Mouse (Mus musculus) ovary, postnatal 36 days (tissue): ENCODE results near the gene Olfr435.
"Not testable (repeated sequence)": the region's sequence is repeated elsewhere in the genome, so short reads cannot be mapped to it uniquely, and the experiment has no call there.

Experiments
- DNase-seq: peaks from one replicate; pipeline ENCODE4 v3.0.0; 2022; ENCODE audit warnings: low spot score, mixed read lengths

The Olfr435 gene

GRCm38 (mm10) chr6:43196781-43197180 is at the start of gene Olfr435:
TSS of gene Olfr435 (plus strand) at chr6:43197146.
- no peak for DNase-seq

GRCm38 (mm10) chr6:43159502-43159901 is 37.4 kb upstream of the Olfr435 start:
- no peak for DNase-seq

- no peak for DNase-seq
These were observed 34.0 kb upstream of the Olfr435 start, which contains the start of gene Olfr437 for GRCm38 (mm10) chr6:43162982-43163381. TSS of gene Olfr437 (plus strand) at chr6:43163282.

- no peak for DNase-seq
These were observed 29.7 kb upstream of the Olfr435 start for GRCm38 (mm10) chr6:43167246-43167645.

- DNase-seq, result no peak
These were observed 25.1 kb upstream of the Olfr435 start, which contains the start of gene Olfr13 for GRCm38 (mm10) chr6:43171840-43172239. TSS of gene Olfr13 (plus strand) at chr6:43172140.

- DNase-seq, result no peak
These were observed 18.8 kb upstream of the Olfr435 start for GRCm38 (mm10) chr6:43178129-43178528.

- DNase-seq, result no peak
These were observed 18.1 kb upstream of the Olfr435 start for GRCm38 (mm10) chr6:43178584-43179501.

- DNase-seq, result no peak
These were observed 6.0 kb upstream of the Olfr435 start for GRCm38 (mm10) chr6:43190986-43191385.

GRCm38 (mm10) chr6:43198094-43198493 is 1.1 kb downstream of the Olfr435 start:
- no peak for DNase-seq

GRCm38 (mm10) chr6:43202786-43203185 is 5.8 kb downstream of the Olfr435 start:
- no peak for DNase-seq

GRCm38 (mm10) chr6:43205355-43205754 is 8.4 kb downstream of the Olfr435 start:
- no peak for DNase-seq

GRCm38 (mm10) chr6:43212873-43213272 is 15.9 kb downstream of the Olfr435 start, which contains the start of gene Olfr434:
TSS of gene Olfr434 (plus strand) at chr6:43213021.
- not testable (repeated sequence) for DNase-seq

- not testable (repeated sequence) for DNase-seq
These were observed 34.3 kb downstream of the Olfr435 start, which contains the start of gene Olfr47 for GRCm38 (mm10) chr6:43231255-43231654. TSS of gene Olfr47 (plus strand) at chr6:43231529.

- DNase-seq, result no peak
These were observed 45.1 kb downstream of the Olfr435 start for GRCm38 (mm10) chr6:43242061-43242460.

GRCm38 (mm10) chr6:43247396-43247795 is 50.5 kb downstream of the Olfr435 start:
- no peak for DNase-seq

- DNase-seq, result no peak
These were observed 56.0 kb downstream of the Olfr435 start for GRCm38 (mm10) chr6:43252994-43253393.
